Mouse (Mus musculus): ENCODE results near the gene Zbtb45. TPM values are rescaled to one million over a fixed set of nuclear protein-coding genes. Genes with fewer than 3 reads are reported as not detected.

Zbtb45 gene
- polyA plus RNA-seq, 2 experiments = 9.8 to 10.5 TPM

- H3K9ac ChIP-seq (replicated peaks) = no peak overlapping the region
- no peak for TF ChIP-seq EP300 (IDR thresholded peaks at IDR 0.05; ENCODE audit: low read depth)
- TF ChIP-seq CTCF (IDR thresholded peaks at IDR 0.05; ENCODE audit: low read depth) = no peak
- 55% methylated on average over 5 of the region's 5 CpGs for WGBS (ENCODE audit: insufficient replicate concordance)
These were observed 52.3 kb downstream of the Zbtb45 start for GRCm38 (mm10) chr7:12957511-12957910.

DNA sequence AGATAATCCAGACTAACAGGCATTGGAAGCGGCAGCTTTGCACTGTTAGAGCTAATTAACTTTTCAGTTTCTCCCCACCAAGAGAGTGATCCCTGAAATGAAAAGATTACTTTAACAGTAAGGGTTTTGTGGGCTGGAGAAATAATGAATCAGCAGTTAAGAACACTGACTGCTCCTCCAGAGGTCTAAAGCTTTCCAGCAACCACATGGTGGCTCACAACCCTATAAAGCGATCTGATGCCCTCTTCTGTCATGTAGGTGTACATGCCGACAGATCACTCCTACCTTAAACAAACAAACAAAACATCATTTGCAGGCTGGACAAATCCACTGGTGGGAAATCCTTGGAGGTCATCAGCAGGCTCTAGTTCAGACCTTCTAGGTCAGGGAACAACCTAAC is 54.9 kb downstream of the Zbtb45 start:
- Histone ChIP-seq H3K9ac (replicated peaks) (no peak overlapping the region), H3K9me3 (ENCODE audit: control insufficient read depth, low read length) (no peaks in the 10 kb centered on the region), H3K4me2 (ENCODE audit: low read depth) (no peak overlapping the region), H3K27me3 (ENCODE audit: control insufficient read depth, insufficient read depth, low read length) (no peaks in the 10 kb centered on the region), H3K27ac (no peak overlapping the region), H3K4me3 (ENCODE audit: insufficient read depth in 1 of 2, low read depth in 2 of 2, low read length in 2 of 2) (no peak overlapping the region), H3K4me1 (replicated peaks; ENCODE audit: control insufficient read depth in 2 of 2, insufficient read depth in 2 of 2, low read length in 1 of 2) (peaks cover 8 to 14% of the 10 kb centered on the region in 2 experiments), H3K36me3 (replicated peaks; ENCODE audit: control insufficient read depth, insufficient read depth, low read depth) (no peaks in the 10 kb centered on the region)
- ATAC-seq (ENCODE audit: insufficient read depth) (peak; percentile 57; the same call in 1 of the 2 replicates), DNase-seq (ENCODE audit: low read depth in 3 of 3, low spot score in 3 of 3) (no peak)
- TF ChIP-seq EP300 (IDR thresholded peaks at IDR 0.05; ENCODE audit: low read depth) = no peak
- peak; percentile 53 for TF ChIP-seq CTCF (IDR thresholded peaks at IDR 0.05; ENCODE audit: low read depth)
- WGBS (ENCODE audit: insufficient replicate concordance) = 11% methylated on average over 3 of the region's 3 CpGs

More at GRCm38 (mm10) chr7:12957511-12957910, 52.3 kb downstream of the Zbtb45 start:
- H3K27ac ChIP-seq = no peak overlapping the region
- no peaks in the 10 kb centered on the region for H3K36me3 ChIP-seq (replicated peaks; ENCODE audit: control insufficient read depth, insufficient read depth, low read depth)
- ATAC-seq (ENCODE audit: insufficient read depth) = no peak
- no peaks in the 10 kb centered on the region for H3K9me3 ChIP-seq (ENCODE audit: control insufficient read depth, low read length)
- no peak for DNase-seq (ENCODE audit: low read depth in 3 of 3, low spot score in 3 of 3)
- peaks cover 0 to 4% of the 10 kb centered on the region in 2 experiments; a peak in 1 of 4 replicates for H3K4me1 ChIP-seq (replicated peaks; ENCODE audit: control insufficient read depth in 2 of 2, insufficient read depth in 2 of 2, low read length in 1 of 2)
- no peak overlapping the region for H3K4me3 ChIP-seq (ENCODE audit: insufficient read depth in 1 of 2, low read depth in 2 of 2, low read length in 2 of 2)
- no peaks in the 10 kb centered on the region for H3K27me3 ChIP-seq (ENCODE audit: control insufficient read depth, insufficient read depth, low read length)
- H3K4me2 ChIP-seq (ENCODE audit: low read depth) = no peak overlapping the region

Other genes with a start within 250 kb of the Zbtb45 start
- gene Zscan18, start 206.4 kb downstream of the Zbtb45 start, polyA plus RNA-seq (2012; rRNA removed) = 0.34 and 0.39 TPM in 2 replicates
- gene Zscan18, start 206.4 kb downstream of the Zbtb45 start, polyA plus RNA-seq (2014; fragmentation: Nextera tagmentation; extraction: Ambion mirVana) = 0.16 and 0.37 TPM in 2 replicates
- 1.7 and 2.6 TPM in 2 replicates for gene Zfp329, start 191.2 kb downstream of the Zbtb45 start, polyA plus RNA-seq (2012; rRNA removed)
- gene Zfp329, start 191.2 kb downstream of the Zbtb45 start, polyA plus RNA-seq (2014; fragmentation: Nextera tagmentation; extraction: Ambion mirVana) = 1.4 and 1.5 TPM in 2 replicates
- gene Zfp110, start 175.3 kb downstream of the Zbtb45 start, polyA plus RNA-seq (2012; rRNA removed) = 2.7 and 4.4 TPM in 2 replicates
- gene Zfp110, start 175.3 kb downstream of the Zbtb45 start, polyA plus RNA-seq (2014; fragmentation: Nextera tagmentation; extraction: Ambion mirVana) = 8.5 and 12.0 TPM in 2 replicates
- gene Zfp128, start 128.9 kb downstream of the Zbtb45 start, polyA plus RNA-seq (2012; rRNA removed) = 0.49 and 0.54 TPM in 2 replicates
- gene Zfp128, start 128.9 kb downstream of the Zbtb45 start, polyA plus RNA-seq (2014; fragmentation: Nextera tagmentation; extraction: Ambion mirVana) = 0.39 and 1.0 TPM in 2 replicates
- 3.8 and 3.9 TPM in 2 replicates for gene Zscan22, start 112.2 kb downstream of the Zbtb45 start, polyA plus RNA-seq (2012; rRNA removed)
- 3.9 and 5.1 TPM in 2 replicates for gene Zscan22, start 112.2 kb downstream of the Zbtb45 start, polyA plus RNA-seq (2014; fragmentation: Nextera tagmentation; extraction: Ambion mirVana)
- gene Rps5, start 87.7 kb downstream of the Zbtb45 start, polyA plus RNA-seq (2012; rRNA removed) = 1,715 and 1,748 TPM in 2 replicates
- 863 and 876 TPM in 2 replicates for gene Rps5, start 87.7 kb downstream of the Zbtb45 start, polyA plus RNA-seq (2014; fragmentation: Nextera tagmentation; extraction: Ambion mirVana)
- gene Rnf225, start 82.6 kb downstream of the Zbtb45 start, polyA plus RNA-seq (2012; rRNA removed) = 0.55 TPM in 2 replicates
- gene Rnf225, start 82.6 kb downstream of the Zbtb45 start, polyA plus RNA-seq (2014; fragmentation: Nextera tagmentation; extraction: Ambion mirVana) = 0.09 and 0.15 TPM in 2 replicates
- gene Zfp324, start 44.2 kb downstream of the Zbtb45 start, polyA plus RNA-seq (2012; rRNA removed) = 1.7 and 1.8 TPM in 2 replicates
- gene Zfp324, start 44.2 kb downstream of the Zbtb45 start, polyA plus RNA-seq (2014; fragmentation: Nextera tagmentation; extraction: Ambion mirVana) = 2.0 and 2.4 TPM in 2 replicates
- gene Zfp446, start 32.2 kb downstream of the Zbtb45 start, polyA plus RNA-seq (2012; rRNA removed) = 2.1 and 2.4 TPM in 2 replicates
- 0.93 and 1.1 TPM in 2 replicates for gene Zfp446, start 32.2 kb downstream of the Zbtb45 start, polyA plus RNA-seq (2014; fragmentation: Nextera tagmentation; extraction: Ambion mirVana)
- gene Slc27a5, start 11.8 kb downstream of the Zbtb45 start, polyA plus RNA-seq (2012; rRNA removed) = 4.9 and 7.7 TPM in 2 replicates
- 10.1 and 10.7 TPM in 2 replicates for gene Slc27a5, start 11.8 kb downstream of the Zbtb45 start, polyA plus RNA-seq (2014; fragmentation: Nextera tagmentation; extraction: Ambion mirVana)
- 119 and 138 TPM in 2 replicates for gene Trim28, start 10.9 kb downstream of the Zbtb45 start, polyA plus RNA-seq (2012; rRNA removed)
- 93.4 and 111 TPM in 2 replicates for gene Trim28, start 10.9 kb downstream of the Zbtb45 start, polyA plus RNA-seq (2014; fragmentation: Nextera tagmentation; extraction: Ambion mirVana)
- gene Chmp2a, start 24.8 kb upstream of the Zbtb45 start, polyA plus RNA-seq (2012; rRNA removed) = 42.5 and 92.3 TPM in 2 replicates
- 133 and 136 TPM in 2 replicates for gene Chmp2a, start 24.8 kb upstream of the Zbtb45 start, polyA plus RNA-seq (2014; fragmentation: Nextera tagmentation; extraction: Ambion mirVana)
- 89.9 and 100 TPM in 2 replicates for gene Ube2m, start 28.2 kb upstream of the Zbtb45 start, polyA plus RNA-seq (2012; rRNA removed)
- gene Ube2m, start 28.2 kb upstream of the Zbtb45 start, polyA plus RNA-seq (2014; fragmentation: Nextera tagmentation; extraction: Ambion mirVana) = 80.7 and 92.2 TPM in 2 replicates
- 0.54 and 0.80 TPM in 2 replicates for gene Mzf1, start 44.7 kb upstream of the Zbtb45 start, polyA plus RNA-seq (2012; rRNA removed)
- 0.14 and 0.27 TPM in 2 replicates for gene Mzf1, start 44.7 kb upstream of the Zbtb45 start, polyA plus RNA-seq (2014; fragmentation: Nextera tagmentation; extraction: Ambion mirVana)
- not detected in 2 replicates for gene Vmn1r85, start 85.1 kb upstream of the Zbtb45 start, polyA plus RNA-seq (2012; rRNA removed)
- gene Vmn1r85, start 85.1 kb upstream of the Zbtb45 start, polyA plus RNA-seq (2014; fragmentation: Nextera tagmentation; extraction: Ambion mirVana) = not detected in 2 replicates
- not detected in 2 replicates for gene Vmn1r86, start 109.9 kb upstream of the Zbtb45 start, polyA plus RNA-seq (2012; rRNA removed)
- gene Vmn1r86, start 109.9 kb upstream of the Zbtb45 start, polyA plus RNA-seq (2014; fragmentation: Nextera tagmentation; extraction: Ambion mirVana) = not detected in 2 replicates
- not detected in 2 replicates for gene Vmn1r87, start 130.1 kb upstream of the Zbtb45 start, polyA plus RNA-seq (2012; rRNA removed)
- gene Vmn1r87, start 130.1 kb upstream of the Zbtb45 start, polyA plus RNA-seq (2014; fragmentation: Nextera tagmentation; extraction: Ambion mirVana) = not detected in 2 replicates
- gene Vmn1r88, start 149.5 kb upstream of the Zbtb45 start, polyA plus RNA-seq (2012; rRNA removed) = not detected in 2 replicates
- 0.03 TPM in 1 of 2 replicates, not detected in the other for gene Vmn1r88, start 149.5 kb upstream of the Zbtb45 start, polyA plus RNA-seq (2014; fragmentation: Nextera tagmentation; extraction: Ambion mirVana)
- gene Vmn1r89, start 203.0 kb upstream of the Zbtb45 start, polyA plus RNA-seq (2012; rRNA removed) = not detected in 2 replicates
- not detected in 2 replicates for gene Vmn1r89, start 203.0 kb upstream of the Zbtb45 start, polyA plus RNA-seq (2014; fragmentation: Nextera tagmentation; extraction: Ambion mirVana)

All from liver, embryonic 14.5 days (tissue).